ENCODE assay signal across 7 mouse cellular contexts in genomic region chr1:59256751-59257231, GRCm38 (mm10). TPM values are rescaled to one million over a fixed set of nuclear protein-coding genes. Genes with fewer than 3 reads are reported as not detected.
DNase-seq lines count a peak whose midpoint lies in the region; ATAC-seq and TF ChIP-seq lines count a peak whose summit lies in the region.

Gene Cdk15 (plus strand): TSS chr1:59256906.

- H3K36me3 ChIP-seq in megakaryocyte, embryonic 14.5 days (replicated peaks; ENCODE audit: low read length) = no peaks in the 10 kb centered on the region

- peaks cover 3% of the 10 kb centered on the region; the same call in 1 of the 2 replicates for H3K9me3 ChIP-seq in megakaryocyte, embryonic 14.5 days

- peaks cover 17% of the 10 kb centered on the region for H3K27me3 ChIP-seq in megakaryocyte, embryonic 14.5 days (replicated peaks)

- H3K27ac ChIP-seq in bone marrow macrophage, adult 2 months (ENCODE audit: insufficient read depth, low read depth, low read length) = peak within 1 kb of the TSS; percentile 11; the same call in 1 of the 2 replicates

- no peak for ATAC-seq in megakaryocyte, adult 5-6 weeks (ENCODE audit: poor library complexity, severe bottlenecking)

- peak within 1 kb of the TSS; percentile 51 for H3K4me3 ChIP-seq in megakaryocyte, embryonic 14.5 days (replicated peaks)
- H3K4me3 ChIP-seq in bone marrow macrophage, adult 2 months (ENCODE audit: insufficient read depth, low read length) = no peak within 1 kb of the TSS

- TF ChIP-seq CTCF in bone marrow macrophage, adult 2 months (IDR thresholded peaks at IDR 0.05; ENCODE audit: low read depth, low read length) = no peak

- peak; percentile 49 for DNase-seq in kidney, postnatal 10 days
- peak; percentile 5 for DNase-seq in ovary, postnatal 10 days (ENCODE audit: low spot score)
- no peak for DNase-seq in thymus, postnatal 14 days
- no peak for DNase-seq in spleen, postnatal 14 days (ENCODE audit: low spot score in 2 of 2)

- TF ChIP-seq POLR2A in bone marrow macrophage, adult 2 months (IDR thresholded peaks at IDR 0.05; ENCODE audit: borderline replicate concordance, low read depth, low read length) = no peak

- H3K4me1 ChIP-seq in megakaryocyte, embryonic 14.5 days = peaks cover 17% of the 10 kb centered on the region; the same call in 1 of the 2 replicates
- peaks cover 11% of the 10 kb centered on the region for H3K4me1 ChIP-seq in bone marrow macrophage, adult 2 months (ENCODE audit: control insufficient read depth, insufficient read depth, low read length)

RNA-seq across cellular contexts. Expression of gene Cdk15, which starts in this region (rescaled TPM):
- not detected in 2 replicates for polyA plus RNA-seq in megakaryocyte, embryonic 14.5 days (2012; ENCODE audit: insufficient read depth, low replicate concordance)
- total RNA-seq in megakaryocyte, adult 5-6 weeks (2015) = not detected in 2 replicates
- not detected in 2 replicates for total RNA-seq in megakaryocyte, adult 5-6 weeks (2017)
- 0.51 TPM in 1 of 2 replicates, not detected in the other for polyA plus RNA-seq in bone marrow macrophage, adult 2 months (2012; ENCODE audit: insufficient read depth, insufficient read length, missing spikeins)

Comparison
In these comparisons a context has a peak if more than half of its experiments do, and no peak if none do; other contexts are left out.
1. DNase-seq: peak in kidney, postnatal 10 days (single experiment) and ovary, postnatal 10 days (single experiment); none in thymus, postnatal 14 days (single experiment) and spleen, postnatal 14 days (0 of 2).